Mouse (Mus musculus): ENCODE data around the gene Sik1. TPM values are rescaled to one million over a fixed set of nuclear protein-coding genes. Genes with fewer than 3 reads are reported as not detected.

Sik1 gene
- total RNA-seq (2023): 435 TPM

DNA sequence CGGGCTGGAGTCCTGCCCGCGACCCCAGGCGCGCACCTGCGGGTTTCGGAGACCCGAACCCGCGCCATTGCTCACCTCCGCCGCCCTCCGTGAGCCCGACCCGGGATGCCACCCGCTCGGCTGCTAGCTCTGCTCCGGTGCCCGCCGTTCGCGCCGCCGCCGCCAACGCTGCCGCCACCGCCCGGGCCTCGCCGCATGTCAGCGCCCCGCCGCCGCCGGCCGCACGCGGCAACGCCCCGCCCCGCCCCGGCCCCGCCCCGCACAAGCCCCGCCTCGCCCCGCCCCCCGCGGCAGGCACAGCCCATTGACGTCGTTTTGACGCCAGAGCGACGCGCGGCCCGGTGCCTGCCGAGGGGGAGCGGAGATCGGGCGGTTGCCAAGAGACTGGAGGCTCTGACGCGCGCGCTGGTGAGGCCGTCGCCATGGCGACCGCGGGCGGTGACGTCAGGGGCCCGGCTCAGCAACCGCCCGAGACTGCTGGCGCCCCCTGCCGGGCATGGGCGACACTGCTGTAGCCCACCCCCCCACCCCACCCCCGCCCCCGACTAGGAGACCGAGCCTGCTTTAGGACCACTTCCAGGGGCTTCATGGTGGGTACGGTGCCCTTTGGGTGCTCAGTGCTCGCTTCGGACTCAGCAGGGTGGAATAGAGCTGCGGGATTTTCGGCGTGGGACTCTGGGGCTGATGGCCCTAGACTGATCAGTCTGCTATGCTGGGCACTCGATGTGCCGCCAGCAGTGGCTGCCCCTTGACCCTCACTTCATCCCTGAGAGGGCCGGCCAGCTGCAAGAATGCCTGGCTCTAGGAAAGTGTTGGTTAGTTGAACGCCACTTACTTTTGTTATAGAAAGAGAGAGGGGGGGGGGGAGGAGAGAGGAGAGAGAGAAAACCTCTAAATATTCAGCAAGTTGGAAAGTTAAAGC lies at the start of gene Sik1:
Gene Sik1, minus strand, starts transcription at position 208 of the 922 bp plus-strand sequence.

Other genes starting within 250 kb of the Sik1 start
- not detected for gene Cbs, start 218.6 kb downstream of the Sik1 start, total RNA-seq (2023)
- 309 TPM for gene U2af1, start 196.9 kb downstream of the Sik1 start, total RNA-seq (2023)
- not detected for gene Cryaa, start 178.0 kb downstream of the Sik1 start, total RNA-seq (2023)
- 71.6 TPM for gene Rrp1b, start 180.3 kb upstream of the Sik1 start, total RNA-seq (2023)
- not detected for gene Hsf2bp, start 180.5 kb upstream of the Sik1 start, total RNA-seq (2023)

Measured in CD8-positive naive resting alpha-beta T cell, adult 57 days (primary cell).